Mouse (Mus musculus): ENCODE measurements around the gene Pxt1. TPM values are rescaled to one million over a fixed set of nuclear protein-coding genes. Genes with fewer than 3 reads are reported as not detected.

Gene Pxt1
- total and polyA plus RNA-seq, 2 experiments from 2014 or later = not detected

- no peak overlapping the region for H3K4me3 ChIP-seq (ENCODE audit: low read depth, low read length)
These were observed 9.3 kb downstream of the Pxt1 start for GRCm38 (mm10) chr17:28934120-28934916.

DNA sequence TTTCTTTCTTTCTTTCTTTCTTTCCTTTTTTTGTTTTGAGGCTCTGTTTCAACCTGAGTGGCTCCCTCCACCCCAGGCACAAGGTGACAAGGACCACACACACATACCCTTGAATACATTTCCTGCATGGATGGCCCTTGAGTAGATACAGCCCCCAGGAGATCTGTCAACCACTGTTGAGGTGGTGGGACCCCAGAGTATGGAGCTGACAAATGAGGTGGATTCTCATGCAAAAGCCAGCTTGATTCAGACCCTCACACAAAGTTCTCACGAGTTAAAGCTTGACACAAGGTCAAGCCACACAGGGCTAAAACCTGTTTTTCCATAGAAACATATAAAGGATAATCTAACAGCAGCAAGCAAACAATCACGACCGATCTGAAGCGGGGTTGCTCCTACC lies 11.4 kb downstream of the Pxt1 start:
- H3K36me3 ChIP-seq (replicated peaks; ENCODE audit: control insufficient read depth, insufficient read depth, low read length) = no peaks in the 10 kb centered on the region
- no peak for ATAC-seq (ENCODE audit: insufficient read depth, low read depth)
- peaks cover 7% of the 10 kb centered on the region; the same call in 1 of the 2 replicates for H3K4me1 ChIP-seq (ENCODE audit: control insufficient read depth, insufficient read depth)
- no peak overlapping the region for H3K4me3 ChIP-seq (ENCODE audit: low read depth, low read length)
- H3K27ac ChIP-seq (ENCODE audit: low read depth) = no peak overlapping the region
- no peaks in the 10 kb centered on the region for H3K9me3 ChIP-seq (replicated peaks; ENCODE audit: control insufficient read depth, low read length)
- no peak for DNase-seq (ENCODE audit: low spot score)
- H3K27me3 ChIP-seq (ENCODE audit: control insufficient read depth, insufficient read depth, low read length) = no peaks in the 10 kb centered on the region
- WGBS = 83% methylated on average over 4 of the region's 4 CpGs
- no peak for TF ChIP-seq EP300 (IDR thresholded peaks at IDR 0.05; ENCODE audit: low read depth)
- no peak for TF ChIP-seq CTCF (IDR thresholded peaks at IDR 0.05; ENCODE audit: low read depth)
- no peak overlapping the region for H3K9ac ChIP-seq (replicated peaks; ENCODE audit: low read depth, low read length)
- no peak overlapping the region for H3K4me2 ChIP-seq (ENCODE audit: low read depth, low read length)

More at GRCm38 (mm10) chr17:28934120-28934916, 9.3 kb downstream of the Pxt1 start:
- no peaks in the 10 kb centered on the region for H3K27me3 ChIP-seq (ENCODE audit: control insufficient read depth, insufficient read depth, low read length)
- no peaks in the 10 kb centered on the region for H3K36me3 ChIP-seq (replicated peaks; ENCODE audit: control insufficient read depth, insufficient read depth, low read length)
- H3K9ac ChIP-seq (replicated peaks; ENCODE audit: low read depth, low read length) = no peak overlapping the region
- TF ChIP-seq EP300 (IDR thresholded peaks at IDR 0.05; ENCODE audit: low read depth) (no peak), CTCF (IDR thresholded peaks at IDR 0.05; ENCODE audit: low read depth) (no peak)
- peaks cover 7% of the 10 kb centered on the region; the same call in 1 of the 2 replicates for H3K4me1 ChIP-seq (ENCODE audit: control insufficient read depth, insufficient read depth)
- no peak overlapping the region for H3K4me2 ChIP-seq (ENCODE audit: low read depth, low read length)
- no peak overlapping the region for H3K27ac ChIP-seq (ENCODE audit: low read depth)
- DNase-seq (ENCODE audit: low spot score) = no peak
- WGBS = 77% methylated on average over 19 of the region's 19 CpGs
- no peaks in the 10 kb centered on the region for H3K9me3 ChIP-seq (replicated peaks; ENCODE audit: control insufficient read depth, low read length)
- ATAC-seq (ENCODE audit: insufficient read depth, low read depth) = no peak

GRCm38 (mm10) chr17:28931436-28932211 lies 12.0 kb downstream of the Pxt1 start:
- Histone ChIP-seq H3K27me3 (ENCODE audit: control insufficient read depth, insufficient read depth, low read length) (no peaks in the 10 kb centered on the region), H3K4me3 (ENCODE audit: low read depth, low read length) (no peak overlapping the region), H3K4me2 (ENCODE audit: low read depth, low read length) (no peak overlapping the region), H3K4me1 (ENCODE audit: control insufficient read depth, insufficient read depth) (peaks cover 7% of the 10 kb centered on the region; the same call in 1 of the 2 replicates), H3K9me3 (replicated peaks; ENCODE audit: control insufficient read depth, low read length) (no peaks in the 10 kb centered on the region), H3K27ac (ENCODE audit: low read depth) (peak overlapping the region; percentile 89), H3K36me3 (replicated peaks; ENCODE audit: control insufficient read depth, insufficient read depth, low read length) (no peaks in the 10 kb centered on the region), H3K9ac (replicated peaks; ENCODE audit: low read depth, low read length) (no peak overlapping the region)
- WGBS = 88% methylated on average over 18 of the region's 18 CpGs
- DNase-seq (ENCODE audit: low spot score) (no peak), ATAC-seq (ENCODE audit: insufficient read depth, low read depth) (no peak)
- TF ChIP-seq CTCF (IDR thresholded peaks at IDR 0.05; ENCODE audit: low read depth) (no peak), EP300 (IDR thresholded peaks at IDR 0.05; ENCODE audit: low read depth) (no peak)

GRCm38 (mm10) chr17:28930392-28931074 lies 13.1 kb downstream of the Pxt1 start:
- peak; percentile 92 for ATAC-seq (ENCODE audit: insufficient read depth, low read depth)
- H3K4me1 ChIP-seq (ENCODE audit: control insufficient read depth, insufficient read depth) = peaks cover 7% of the 10 kb centered on the region; the same call in 1 of the 2 replicates
- DNase-seq (ENCODE audit: low spot score) = peak; percentile 92
- H3K36me3 ChIP-seq (replicated peaks; ENCODE audit: control insufficient read depth, insufficient read depth, low read length) = no peaks in the 10 kb centered on the region
- H3K27ac ChIP-seq (ENCODE audit: low read depth) = peak overlapping the region; percentile 89
- no peaks in the 10 kb centered on the region for H3K27me3 ChIP-seq (ENCODE audit: control insufficient read depth, insufficient read depth, low read length)
- H3K9me3 ChIP-seq (replicated peaks; ENCODE audit: control insufficient read depth, low read length) = no peaks in the 10 kb centered on the region
- WGBS = 4% methylated on average over 14 of the region's 14 CpGs
- peak overlapping the region; percentile 31 for H3K4me2 ChIP-seq (ENCODE audit: low read depth, low read length)
- H3K9ac ChIP-seq (replicated peaks; ENCODE audit: low read depth, low read length) = no peak overlapping the region
- TF ChIP-seq CTCF (IDR thresholded peaks at IDR 0.05; ENCODE audit: low read depth) (peak; percentile 39), EP300 (IDR thresholded peaks at IDR 0.05; ENCODE audit: low read depth) (peak; percentile 71; the same call in 1 of the 2 replicates)
- no peak overlapping the region for H3K4me3 ChIP-seq (ENCODE audit: low read depth, low read length)

DNA sequence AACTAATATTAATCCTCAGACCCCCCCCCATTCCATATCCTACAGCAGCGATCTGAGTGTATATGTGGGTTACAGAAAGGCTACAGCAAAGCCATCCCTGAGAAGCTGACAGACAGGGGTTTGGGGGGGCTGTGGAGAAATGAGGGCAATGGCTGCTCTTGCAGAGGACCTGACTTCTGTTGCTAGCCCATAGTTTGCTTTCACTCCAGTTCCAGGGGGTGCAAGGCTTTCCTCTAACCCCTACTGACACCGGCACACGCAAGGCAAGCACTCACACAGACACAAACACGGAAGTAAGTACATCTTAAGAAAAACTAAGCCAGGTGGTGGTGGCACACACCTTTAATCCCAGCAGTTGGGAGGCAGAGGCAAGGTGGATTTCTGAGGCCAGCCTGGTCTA lies 14.3 kb downstream of the Pxt1 start:
- H3K27ac ChIP-seq (ENCODE audit: low read depth) = no peak overlapping the region
- H3K9ac ChIP-seq (replicated peaks; ENCODE audit: low read depth, low read length) = no peak overlapping the region
- DNase-seq (ENCODE audit: low spot score) (no peak), ATAC-seq (ENCODE audit: insufficient read depth, low read depth) (no peak)
- no peak overlapping the region for H3K4me2 ChIP-seq (ENCODE audit: low read depth, low read length)
- H3K4me3 ChIP-seq (ENCODE audit: low read depth, low read length) = no peak overlapping the region
- H3K27me3 ChIP-seq (ENCODE audit: control insufficient read depth, insufficient read depth, low read length) = no peaks in the 10 kb centered on the region
- no peak for TF ChIP-seq CTCF (IDR thresholded peaks at IDR 0.05; ENCODE audit: low read depth)
- no peak for TF ChIP-seq EP300 (IDR thresholded peaks at IDR 0.05; ENCODE audit: low read depth)
- no peaks in the 10 kb centered on the region for H3K9me3 ChIP-seq (replicated peaks; ENCODE audit: control insufficient read depth, low read length)
- H3K4me1 ChIP-seq (ENCODE audit: control insufficient read depth, insufficient read depth) = peaks cover 7% of the 10 kb centered on the region; the same call in 1 of the 2 replicates
- WGBS = 95% methylated on average over 4 of the region's 4 CpGs
- H3K36me3 ChIP-seq (replicated peaks; ENCODE audit: control insufficient read depth, insufficient read depth, low read length) = no peaks in the 10 kb centered on the region

All from heart, postnatal 0 days (tissue).